Mouse (Mus musculus): ENCODE data around the gene Ggt1. TPM values are rescaled to one million over a fixed set of nuclear protein-coding genes. Genes with fewer than 3 reads are reported as not detected.
A peak's percentile ranks its signal among the peaks of the same experiment; 100 is the strongest.
"Not testable (repeated sequence)": the region's sequence is repeated elsewhere in the genome, so short reads cannot be mapped to it uniquely, and the experiment has no call there.

Gene Ggt1
- total and polyA plus RNA-seq, 3 experiments = 1.3 to 3.8 (median 2.1) TPM

- peak; percentile 84 for TF ChIP-seq IRF4 (IDR thresholded peaks at IDR 0.05; ENCODE audit: low read depth, low read length)
- 0 out of 2 replicates have a peak, but pooled peaks have one; percentile 3 for TF ChIP-seq USF1 (IDR thresholded peaks at IDR 0.05; ENCODE audit: low read depth, low read length)
- TF ChIP-seq TCF12 (IDR thresholded peaks at IDR 0.05; ENCODE audit: low read depth, low read length) = peak; percentile 91
- TF ChIP-seq MYC (IDR thresholded peaks at IDR 0.05; ENCODE audit: low read depth, low read length) = peak; percentile 96
Measured at GRCm38 (mm10) chr10:75517758-75518143, 43.7 kb upstream of the Ggt1 start, which contains the start of gene Gucd1 (continued).

DNA sequence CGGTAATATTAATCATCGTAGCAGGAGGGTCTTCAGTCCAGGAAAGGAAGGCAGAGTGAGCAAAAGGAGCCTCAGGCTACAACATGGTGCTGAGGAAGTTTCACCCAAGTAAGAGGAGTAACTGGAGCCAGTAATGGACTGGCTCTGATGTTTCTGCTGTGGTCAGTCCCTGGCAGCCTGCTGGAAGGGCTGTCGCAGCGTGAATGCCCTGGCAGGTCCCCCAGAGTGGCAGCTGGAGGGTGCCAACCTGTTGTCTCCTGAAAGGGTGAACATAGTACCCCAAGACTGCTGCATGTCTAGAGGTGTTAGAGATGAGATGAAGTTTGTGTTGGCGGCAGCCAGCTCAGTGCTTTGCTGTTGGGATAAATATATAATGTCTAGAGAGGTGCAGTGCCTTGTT, 40.8 kb upstream of the Ggt1 start:
- peaks cover 16 to 50% of the 10 kb centered on the region in 2 experiments for H3K4me1 ChIP-seq (ENCODE audit: control insufficient read depth in 1 of 2, insufficient read depth in 2 of 2)
- TF ChIP-seq PAX5 (IDR thresholded peaks at IDR 0.05; ENCODE audit: low read length) (no peak), TCF12 (IDR thresholded peaks at IDR 0.05; ENCODE audit: low read depth, low read length) (no peak), USF2 (conservative IDR thresholded peaks at IDR 0.05; ENCODE audit: low read depth, low read length) (no peak), MEF2A (IDR thresholded peaks at IDR 0.05; ENCODE audit: borderline replicate concordance, low read depth, low read length) (no peak), ZMIZ1 (IDR thresholded peaks at IDR 0.05; ENCODE audit: low read depth, low read length) (no peak), RCOR1 (conservative IDR thresholded peaks at IDR 0.05; ENCODE audit: low read depth, low read length) (no peak), HCFC1 (IDR thresholded peaks at IDR 0.05; ENCODE audit: low read depth, low read length) (no peak), CTCF (conservative IDR thresholded peaks at IDR 0.05 in 1 of 2, IDR thresholded peaks at IDR 0.05 in 1 of 2; ENCODE audit: low read depth in 2 of 2, low read length in 2 of 2) (no peak), ETS1 (conservative IDR thresholded peaks at IDR 0.05; ENCODE audit: low read depth, low read length) (no peak), NRF1 (IDR thresholded peaks at IDR 0.05; ENCODE audit: low read depth, low read length) (no peak), MYC (IDR thresholded peaks at IDR 0.05; ENCODE audit: low read depth, low read length) (no peak), SIN3A (IDR thresholded peaks at IDR 0.05; ENCODE audit: low read length) (no peak), BHLHE40 (IDR thresholded peaks at IDR 0.05; ENCODE audit: low read depth, low read length) (no peak), JUND (conservative IDR thresholded peaks at IDR 0.05; ENCODE audit: low read depth, low read length) (no peak)
- H3K36me3 ChIP-seq (replicated peaks in 1 of 2; ENCODE audit: control insufficient read depth in 1 of 2, insufficient read depth in 1 of 2, low read length in 1 of 2) = peaks cover 36 to 64% of the 10 kb centered on the region in 2 experiments
- H3K79me2 ChIP-seq (replicated peaks; ENCODE audit: control insufficient read depth, extremely low read depth, insufficient read depth, poor library complexity, severe bottlenecking) = peaks cover 73% of the 10 kb centered on the region
- DNase-seq (ENCODE audit: extremely low read depth) = no peak
- H3K9ac ChIP-seq (ENCODE audit: insufficient read depth, low read depth) = no peak overlapping the region
- H3K4me2 ChIP-seq (ENCODE audit: insufficient read depth, low read depth, poor library complexity, severe bottlenecking) = no peak overlapping the region
- H3K4me3 ChIP-seq (replicated peaks in 1 of 3; ENCODE audit: low read depth in 2 of 3, low read length in 2 of 3, poor library complexity in 1 of 3) = no peak overlapping the region
- dilution Hi-C loops (cut with MboI; ENCODE audit: extremely low pct_ligation_motif_present, extremely low pct_unique_long_range_greater_than_20kb, low sequenced_read_pairs) (no loop called here), in situ Hi-C loops (cut with MboI; ENCODE audit: low pct_ligation_motif_present, low pct_unique_long_range_greater_than_20kb, low sequenced_read_pairs) (no loop called here)
- no peak overlapping the region for H3K27ac ChIP-seq (ENCODE audit: insufficient read depth, low read depth)
- no peaks in the 10 kb centered on the region for H3K9me3 ChIP-seq (replicated peaks; ENCODE audit: low read length)
- H3K27me3 ChIP-seq (replicated peaks) = no peaks in the 10 kb centered on the region

- Histone ChIP-seq H3K9ac (ENCODE audit: insufficient read depth, low read depth) (no peak overlapping the region), H3K4me1 (ENCODE audit: control insufficient read depth in 1 of 2, insufficient read depth in 2 of 2) (peaks cover 9 to 46% of the 10 kb centered on the region in 2 experiments), H3K4me2 (ENCODE audit: insufficient read depth, low read depth, poor library complexity, severe bottlenecking) (no peak overlapping the region), H3K4me3 (replicated peaks in 1 of 3; ENCODE audit: low read depth in 2 of 3, low read length in 2 of 3, poor library complexity in 1 of 3) (no peak overlapping the region), H3K9me3 (replicated peaks; ENCODE audit: low read length) (no peaks in the 10 kb centered on the region), H3K36me3 (replicated peaks in 1 of 2; ENCODE audit: control insufficient read depth in 1 of 2, insufficient read depth in 1 of 2, low read length in 1 of 2) (peaks cover 39 to 73% of the 10 kb centered on the region in 2 experiments), H3K27ac (ENCODE audit: insufficient read depth, low read depth) (no peak overlapping the region), H3K27me3 (replicated peaks) (no peaks in the 10 kb centered on the region), H3K79me2 (replicated peaks; ENCODE audit: control insufficient read depth, extremely low read depth, insufficient read depth, poor library complexity, severe bottlenecking) (peaks cover 81% of the 10 kb centered on the region)
- in situ Hi-C loops (cut with MboI; ENCODE audit: low pct_ligation_motif_present, low pct_unique_long_range_greater_than_20kb, low sequenced_read_pairs) = no loop called here
- dilution Hi-C loops (cut with MboI; ENCODE audit: extremely low pct_ligation_motif_present, extremely low pct_unique_long_range_greater_than_20kb, low sequenced_read_pairs) = no loop called here
- TF ChIP-seq E2F4 (IDR thresholded peaks at IDR 0.05; ENCODE audit: insufficient replicate concordance, low read depth, low read length) (no peak), USF1 (IDR thresholded peaks at IDR 0.05; ENCODE audit: low read depth, low read length) (no peak), UBTF (IDR thresholded peaks at IDR 0.05; ENCODE audit: low read depth, low read length) (no peak), ELF1 (IDR thresholded peaks at IDR 0.05; ENCODE audit: low read depth, low read length) (no peak)
- no peak for DNase-seq (ENCODE audit: extremely low read depth)
Measured at GRCm38 (mm10) chr10:75521643-75522042, 39.8 kb upstream of the Ggt1 start.

DNA sequence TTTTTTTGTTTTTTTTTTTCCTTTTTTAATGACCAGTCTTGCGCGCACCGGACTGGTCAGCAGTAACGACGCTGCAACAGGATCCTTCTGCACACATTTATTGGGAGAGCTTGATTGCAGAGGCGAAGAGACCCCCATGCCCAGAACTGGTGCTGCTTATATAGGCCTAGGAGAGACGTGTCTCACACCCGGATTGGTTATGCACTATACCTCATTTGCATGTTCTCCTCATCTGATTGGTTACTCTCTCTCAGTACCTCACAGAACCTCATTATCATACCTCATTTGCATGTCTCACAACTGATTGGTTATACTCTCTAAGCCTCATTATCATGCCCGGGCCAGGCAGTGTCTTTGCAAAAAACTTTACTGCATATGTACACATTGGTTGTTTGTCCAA, 36.0 kb upstream of the Ggt1 start:
- H3K27me3 ChIP-seq (replicated peaks); H3K4me3 ChIP-seq (replicated peaks in 1 of 3; ENCODE audit: low read depth in 2 of 3, low read length in 2 of 3, poor library complexity in 1 of 3); H3K9ac ChIP-seq (ENCODE audit: insufficient read depth, low read depth); H3K9me3 ChIP-seq (replicated peaks; ENCODE audit: low read length); DNase-seq (ENCODE audit: extremely low read depth); H3K4me2 ChIP-seq (ENCODE audit: insufficient read depth, low read depth, poor library complexity, severe bottlenecking); H3K27ac ChIP-seq (ENCODE audit: insufficient read depth, low read depth); in situ Hi-C loops (cut with MboI; ENCODE audit: low pct_ligation_motif_present, low pct_unique_long_range_greater_than_20kb, low sequenced_read_pairs); dilution Hi-C loops (cut with MboI; ENCODE audit: extremely low pct_ligation_motif_present, extremely low pct_unique_long_range_greater_than_20kb, low sequenced_read_pairs): not testable (repeated sequence)
- H3K36me3 ChIP-seq (replicated peaks in 1 of 2; ENCODE audit: control insufficient read depth in 1 of 2, insufficient read depth in 1 of 2, low read length in 1 of 2) = peaks cover 40 to 86% of the 10 kb centered on the region in 2 experiments
- H3K79me2 ChIP-seq (replicated peaks; ENCODE audit: control insufficient read depth, extremely low read depth, insufficient read depth, poor library complexity, severe bottlenecking) = peaks cover 82% of the 10 kb centered on the region
- peaks cover 13 to 46% of the 10 kb centered on the region in 2 experiments for H3K4me1 ChIP-seq (ENCODE audit: control insufficient read depth in 1 of 2, insufficient read depth in 2 of 2)
